Mouse (Mus musculus): ENCODE measurements around the gene Eif4enif1. TPM values are rescaled to one million over a fixed set of nuclear protein-coding genes. Genes with fewer than 3 reads are reported as not detected.
A peak's percentile ranks its signal among the peaks of the same experiment; 100 is the strongest.
"Not testable (repeated sequence)": the region's sequence is repeated elsewhere in the genome, so short reads cannot be mapped to it uniquely, and the experiment has no call there.

Gene Eif4enif1
- polyA plus RNA-seq, 2 experiments from 2014 or later = 53.6 to 62.8 TPM

- ATAC-seq = not testable (repeated sequence)
Observed at GRCm38 (mm10) chr11:3181971-3182370, 20.2 kb upstream of the Eif4enif1 start.

GRCm38 (mm10) chr11:3182707-3183106 lies 19.5 kb upstream of the Eif4enif1 start:
- not testable (repeated sequence) for ATAC-seq

GRCm38 (mm10) chr11:3193363-3193762 lies 8.8 kb upstream of the Eif4enif1 start, which contains the start of gene Sfi1:
Sfi1 (minus strand) TSS chr11:3193463.
- ATAC-seq = no peak

GRCm38 (mm10) chr11:3200636-3201035 lies 1.6 kb upstream of the Eif4enif1 start:
- not testable (repeated sequence) for ATAC-seq

GRCm38 (mm10) chr11:3201326-3202230 lies 614 bp upstream of the Eif4enif1 start:
- peak; percentile 1 for ATAC-seq

- peak; percentile 7 for ATAC-seq
Observed at GRCm38 (mm10) chr11:3202781-3203441, 719 bp downstream of the Eif4enif1 start.

- no peak for ATAC-seq
Observed at GRCm38 (mm10) chr11:3203771-3204170, 1.6 kb downstream of the Eif4enif1 start.

GRCm38 (mm10) chr11:3205207-3205606 lies 3.0 kb downstream of the Eif4enif1 start:
- no peak for ATAC-seq

GRCm38 (mm10) chr11:3206783-3207182 lies 4.6 kb downstream of the Eif4enif1 start:
- no peak for ATAC-seq

GRCm38 (mm10) chr11:3212526-3212925 lies 10.3 kb downstream of the Eif4enif1 start:
- no peak for ATAC-seq

GRCm38 (mm10) chr11:3223105-3223504 lies 20.9 kb downstream of the Eif4enif1 start:
- ATAC-seq = no peak

- ATAC-seq = peak; percentile 86
Observed at GRCm38 (mm10) chr11:3227113-3227512, 24.9 kb downstream of the Eif4enif1 start.

- no peak for ATAC-seq
Observed at GRCm38 (mm10) chr11:3232248-3232647, 30.1 kb downstream of the Eif4enif1 start.

GRCm38 (mm10) chr11:3233704-3234103 lies 31.5 kb downstream of the Eif4enif1 start:
- no peak for ATAC-seq

GRCm38 (mm10) chr11:3235277-3235676 lies 33.1 kb downstream of the Eif4enif1 start:
- no peak for ATAC-seq

GRCm38 (mm10) chr11:3242395-3242794 lies 40.2 kb downstream of the Eif4enif1 start:
- no peak for ATAC-seq

- no peak for ATAC-seq
Observed at GRCm38 (mm10) chr11:3243771-3244170, 41.6 kb downstream of the Eif4enif1 start.

GRCm38 (mm10) chr11:3247387-3247786 lies 45.2 kb downstream of the Eif4enif1 start:
- ATAC-seq = no peak

- ATAC-seq = no peak
Observed at GRCm38 (mm10) chr11:3259537-3259936, 57.3 kb downstream of the Eif4enif1 start.

- ATAC-seq = no peak
Observed at GRCm38 (mm10) chr11:3265291-3266078, 63.3 kb downstream of the Eif4enif1 start.

GRCm38 (mm10) chr11:3266079-3266685 lies 64.0 kb downstream of the Eif4enif1 start, which contains the start of gene Drg1:
Drg1 (minus strand) TSS chr11:3266415.
- ATAC-seq = peak; percentile 96

GRCm38 (mm10) chr11:3267133-3267532 lies 64.9 kb downstream of the Eif4enif1 start:
- ATAC-seq = no peak
